Mouse (Mus musculus) embryonic fibroblast, embryonic 13.5 days (primary cell): Measurements from ENCODE around the gene Fam187b.

Experiments used
- CTCF ChIP-seq: IDR thresholded peaks from 2 replicates; pipeline ENCODE4 v1.5.1; 2011; ENCODE audit warnings: mild to moderate bottlenecking, control low read depth, low read length, moderate library complexity, borderline replicate concordance; ENCODE audit not compliant: insufficient read depth
- POLR2A ChIP-seq: IDR thresholded peaks from 2 replicates; pipeline ENCODE4 v1.6.1; 2011; ENCODE audit warnings: low read depth, mild to moderate bottlenecking, control low read depth, low read length, moderate library complexity

GRCm38 (mm10) chr7:30957367-30957783 lies 16.2 kb upstream of the Fam187b start:
- peak; percentile 85 for TF ChIP-seq POLR2A
- no peak for TF ChIP-seq CTCF
